Mouse (Mus musculus) CH12.LX (cell line): Measurements from ENCODE around the gene Gls2. TPM values are rescaled to one million over a fixed set of nuclear protein-coding genes. Genes with fewer than 3 reads are reported as not detected.

ENCODE experiments used
- DNase-seq: peaks from one replicate; pipeline ENCODE4 v3.0.0-alpha.2; 2013; ENCODE audit errors: extremely low read depth
- H3K27ac ChIP-seq: 2 replicates; pipeline ENCODE4 v1.5.1; 2012; ENCODE audit warnings: low read depth, mild to moderate bottlenecking, control low read depth, moderate library complexity; ENCODE audit not compliant: insufficient read depth
- H3K27me3 ChIP-seq: replicated peaks from 2 replicates; pipeline ENCODE3; 2012; ENCODE audit warnings: inconsistent platforms
- H3K36me3 ChIP-seq, 2 experiments: replicated peaks in 1 of 2; 2 replicates each; pipeline versions ENCODE3 to v1.6.1; 2012; ENCODE audit warnings: inconsistent platforms in 1 of 2, low read length in 1 of 2, mild to moderate bottlenecking in 1 of 2, mixed read lengths in 1 of 2, moderate library complexity in 1 of 2; ENCODE audit not compliant: control insufficient read depth in 1 of 2, insufficient read depth in 1 of 2
- H3K4me1 ChIP-seq, 2 experiments: 2 replicates each; pipeline ENCODE4 v1.6.1; 2012; ENCODE audit warnings: inconsistent platforms in 1 of 2, moderate library complexity in 1 of 2; ENCODE audit not compliant: insufficient read depth in 2 of 2, control insufficient read depth in 1 of 2
- H3K4me2 ChIP-seq: 2 replicates; pipeline ENCODE4 v1.6.1; 2012; ENCODE audit warnings: low read depth, mild to moderate bottlenecking, control low read depth; ENCODE audit not compliant: poor library complexity, insufficient read depth, severe bottlenecking
- H3K4me3 ChIP-seq, 3 experiments: fragments of 150-350 bp in 1 of 3; sonication (generic) in 1 of 3; replicated peaks in 1 of 3; 2 replicates each; pipeline versions ENCODE3 to v1.5.1; 2011 to 2012; ENCODE audit warnings: low read depth in 2 of 3, low read length in 2 of 3, mild to moderate bottlenecking in 2 of 3, moderate library complexity in 2 of 3, control low read depth in 1 of 3, improper control_type of control experiment in 1 of 3, inconsistent platforms in 1 of 3, mixed read lengths in 1 of 3; ENCODE audit not compliant: poor library complexity in 1 of 3
- H3K79me2 ChIP-seq: replicated peaks from 2 replicates; pipeline ENCODE4 v1.6.1; 2012; ENCODE audit warnings: mild to moderate bottlenecking, moderate library complexity; ENCODE audit not compliant: control insufficient read depth, poor library complexity, insufficient read depth, severe bottlenecking; ENCODE audit errors: extremely low read depth
- H3K9ac ChIP-seq: 2 replicates; pipeline ENCODE4 v1.6.1; 2012; ENCODE audit warnings: low read depth, mild to moderate bottlenecking, control low read depth, moderate library complexity; ENCODE audit not compliant: insufficient read depth
- H3K9me3 ChIP-seq: replicated peaks from 2 replicates; pipeline ENCODE3; 2012; ENCODE audit warnings: low read length, inconsistent platforms, mixed read lengths
- BHLHE40 ChIP-seq: IDR thresholded peaks from 2 replicates; pipeline ENCODE4 v1.6.1; 2011; ENCODE audit warnings: mild to moderate bottlenecking, low read depth, low read length, improper control_type of control experiment
- CHD1 ChIP-seq: IDR thresholded peaks from 2 replicates; pipeline ENCODE4 v1.6.1; 2012; ENCODE audit warnings: low read depth, low read length, improper control_type of control experiment, inconsistent platforms
- CHD2 ChIP-seq: IDR thresholded peaks from 2 replicates; pipeline ENCODE4 v1.6.1; 2011; ENCODE audit warnings: low read length, improper control_type of control experiment
- ETS1 ChIP-seq: conservative IDR thresholded peaks from 2 replicates; pipeline ENCODE4 v1.6.1; 2012; ENCODE audit warnings: low read depth, mild to moderate bottlenecking, inconsistent platforms, low read length, improper control_type of control experiment, moderate library complexity
- IRF4 ChIP-seq: IDR thresholded peaks from 2 replicates; pipeline ENCODE4 v1.6.1; 2014; ENCODE audit warnings: low read depth, mild to moderate bottlenecking, inconsistent platforms, low read length, improper control_type of control experiment
- JUN ChIP-seq: IDR thresholded peaks from 2 replicates; pipeline ENCODE4 v1.6.1; 2011; ENCODE audit warnings: low read depth, mild to moderate bottlenecking, low read length, improper control_type of control experiment, moderate library complexity; ENCODE audit not compliant: insufficient read depth
- KAT2A ChIP-seq: IDR thresholded peaks from 2 replicates; pipeline ENCODE4 v1.6.1; 2012; ENCODE audit warnings: low read length, improper control_type of control experiment, inconsistent platforms; ENCODE audit not compliant: insufficient replicate concordance
- MAZ ChIP-seq: IDR thresholded peaks from 2 replicates; pipeline ENCODE4 v1.6.1; 2012; ENCODE audit warnings: low read depth, mild to moderate bottlenecking, inconsistent platforms, low read length, improper control_type of control experiment, moderate library complexity
- MXI1 ChIP-seq: IDR thresholded peaks from 2 replicates; pipeline ENCODE4 v1.6.1; 2011; ENCODE audit warnings: mild to moderate bottlenecking, low read depth, low read length, improper control_type of control experiment
- NRF1 ChIP-seq: IDR thresholded peaks from 2 replicates; pipeline ENCODE4 v1.6.1; 2014; ENCODE audit warnings: low read depth, mild to moderate bottlenecking, inconsistent platforms, low read length, improper control_type of control experiment, moderate library complexity
- PAX5 ChIP-seq: IDR thresholded peaks from 2 replicates; pipeline ENCODE4 v1.6.1; 2012; ENCODE audit warnings: low read length, inconsistent platforms, mixed read lengths
- POLR2A ChIP-seq: IDR thresholded peaks from 2 replicates; pipeline ENCODE4 v1.6.1; 2011; ENCODE audit warnings: low read depth, mild to moderate bottlenecking, improper control_type of control experiment, low read length
- RCOR1 ChIP-seq: conservative IDR thresholded peaks from 2 replicates; pipeline ENCODE4 v1.6.1; 2012; ENCODE audit warnings: low read depth, mild to moderate bottlenecking, inconsistent platforms, low read length, improper control_type of control experiment
- SMC3 ChIP-seq: IDR thresholded peaks from 2 replicates; pipeline ENCODE4 v1.6.1; 2011; ENCODE audit warnings: low read depth, low read length, improper control_type of control experiment
- TBP ChIP-seq: conservative IDR thresholded peaks from 2 replicates; pipeline ENCODE4 v1.6.1; 2011; ENCODE audit warnings: low read depth, low read length, improper control_type of control experiment
- TCF12 ChIP-seq: IDR thresholded peaks from 2 replicates; pipeline ENCODE4 v1.6.1; 2014; ENCODE audit warnings: low read depth, mild to moderate bottlenecking, inconsistent platforms, low read length, improper control_type of control experiment
- USF1 ChIP-seq: IDR thresholded peaks from 2 replicates; pipeline ENCODE4 v1.6.1; 2014; ENCODE audit warnings: low read depth, mild to moderate bottlenecking, inconsistent platforms, low read length, improper control_type of control experiment
- USF2 ChIP-seq: conservative IDR thresholded peaks from 2 replicates; pipeline ENCODE4 v1.6.1; 2011; ENCODE audit warnings: low read depth, low read length, improper control_type of control experiment
- ZC3H11A ChIP-seq: IDR thresholded peaks from 2 replicates; pipeline ENCODE4 v1.6.1; 2012; ENCODE audit warnings: low read depth, mild to moderate bottlenecking, inconsistent platforms, low read length, improper control_type of control experiment
- ZKSCAN1 ChIP-seq: IDR thresholded peaks from 2 replicates; pipeline ENCODE4 v1.6.1; 2012; ENCODE audit warnings: low read depth, inconsistent platforms, low read length, improper control_type of control experiment, borderline replicate concordance
- ZMIZ1 ChIP-seq: IDR thresholded peaks from 2 replicates; pipeline ENCODE4 v1.6.1; 2012; ENCODE audit warnings: low read depth, mild to moderate bottlenecking, inconsistent platforms, low read length, improper control_type of control experiment
- dilution Hi-C: fragments of 300-500 bp; cut with MboI; formaldehyde crosslinking; loops from 2 replicates; pipeline ENCODE4 v1.14.3; 2020; ENCODE audit warnings: low sequenced_read_pairs; ENCODE audit not compliant: extremely low pct_unique_long_range_greater_than_20kb, extremely low pct_ligation_motif_present
- in situ Hi-C: fragments of 300-500 bp; cut with MboI; formaldehyde crosslinking; loops from 3 replicates; pipeline ENCODE4 v1.14.3; 2019; ENCODE audit warnings: low sequenced_read_pairs, low pct_ligation_motif_present, low pct_unique_long_range_greater_than_20kb, mixed read lengths
- polyA plus RNA-seq: library from polyadenylated mRNA; unstranded; fragments of >175 nt; gene quantifications from 2 replicates; pipeline ENCODE4 v1.2.1, GENCODE M21; 2012; ENCODE audit warnings: low read depth; ENCODE audit not compliant: insufficient read length
- total RNA-seq, 2 experiments: library from RNA; depleted of rRNA; stranded (reverse); fragments of 300-350 nt in 1 of 2; fragments of >200 nt in 1 of 2; gene quantifications; 2 replicates each; pipeline ENCODE4 v1.2.3; 2012 to 2014

Gls2 gene
- total and polyA plus RNA-seq, 3 experiments = 0.86 to 2.2 (median 1.9) TPM

DNA sequence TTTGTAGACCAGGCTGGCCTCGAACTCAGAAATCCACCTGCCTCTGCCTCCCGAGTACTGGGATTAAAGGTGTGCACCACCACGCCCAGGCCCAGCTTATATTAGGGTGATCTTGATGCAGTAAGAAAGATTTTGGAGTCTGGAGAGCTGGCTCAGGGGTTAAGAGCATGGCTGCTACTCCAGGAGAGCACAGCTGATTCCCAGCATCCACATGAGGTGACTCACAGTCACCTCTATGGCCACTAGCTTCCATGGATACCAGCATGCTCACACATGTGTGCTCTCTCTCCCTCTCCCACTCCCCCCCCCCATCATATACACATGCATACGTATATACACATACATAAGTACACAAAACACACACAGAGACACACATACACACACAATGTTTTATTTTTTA lies 16.9 kb upstream of the Gls2 start:
- Histone ChIP-seq H3K36me3 (no peaks in the 10 kb centered on the region), H3K9me3 (no peaks in the 10 kb centered on the region), H3K27ac (no peak overlapping the region), H3K4me2 (no peak overlapping the region), H3K4me1 (peaks cover 3 to 23% of the 10 kb centered on the region in 2 experiments; a peak in 3 of 4 replicates), H3K79me2 (peaks cover 7% of the 10 kb centered on the region; the same call in 1 of the 2 replicates), H3K9ac (no peak overlapping the region), H3K27me3 (no peaks in the 10 kb centered on the region), H3K4me3 (no peak overlapping the region)
- no peak for DNase-seq
- dilution Hi-C loops (no loop called here), in situ Hi-C loops (loop anchor here (25.0 kb wide), 1 partner anchor 240 kb away; no protein-coding TSS in a partner anchor)
- TF ChIP-seq PAX5 (no peak), KAT2A (no peak), NRF1 (no peak), USF2 (no peak), BHLHE40 (no peak), TCF12 (no peak), ZKSCAN1 (no peak), RCOR1 (no peak), ETS1 (no peak), TBP (no peak), MXI1 (no peak), SMC3 (no peak)

DNA sequence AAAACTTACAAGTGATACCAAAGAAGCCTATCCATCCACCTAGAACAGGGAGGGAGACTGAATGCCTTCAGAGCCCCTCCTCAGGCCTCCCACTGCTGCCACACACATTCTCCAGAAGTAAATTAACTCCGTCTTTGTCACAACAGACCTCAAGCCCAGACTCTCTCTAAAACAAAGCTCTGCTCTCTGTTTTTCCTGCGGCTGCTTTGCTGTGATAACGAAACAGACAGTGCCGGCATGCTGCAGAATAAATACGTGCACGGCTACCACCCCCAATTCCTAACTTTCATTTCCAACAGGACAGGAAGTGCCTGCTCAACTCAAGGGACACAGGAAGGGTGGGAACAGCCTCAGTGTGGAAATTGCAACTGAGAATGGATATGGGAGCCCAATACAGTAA lies 14.3 kb upstream of the Gls2 start, which contains the start of gene Rbms2:
Rbms2 (minus strand) TSS at position 309 of the 400 bp plus-strand sequence.
- H3K4me2 ChIP-seq = no peak within 1 kb of the TSS
- dilution Hi-C loops = no loop called here
- no peak for TF ChIP-seq POLR2A
- TF ChIP-seq, all 38 proteins: peak for 0
- Histone ChIP-seq H3K79me2 (peaks cover 7% of the 10 kb centered on the region; the same call in 1 of the 2 replicates), H3K27ac (no peak within 1 kb of the TSS), H3K4me1 (peaks cover 2 to 10% of the 10 kb centered on the region in 2 experiments; a peak in 2 of 4 replicates), H3K27me3 (no peaks in the 10 kb centered on the region), H3K36me3 (no peaks in the 10 kb centered on the region), H3K9ac (no peak within 1 kb of the TSS), H3K4me3 (no peak within 1 kb of the TSS), H3K9me3 (no peaks in the 10 kb centered on the region)
- in situ Hi-C loops = loop anchor here (25.0 kb wide), 1 partner anchor 243 kb away; no protein-coding TSS in a partner anchor
- no peak for DNase-seq

DNA sequence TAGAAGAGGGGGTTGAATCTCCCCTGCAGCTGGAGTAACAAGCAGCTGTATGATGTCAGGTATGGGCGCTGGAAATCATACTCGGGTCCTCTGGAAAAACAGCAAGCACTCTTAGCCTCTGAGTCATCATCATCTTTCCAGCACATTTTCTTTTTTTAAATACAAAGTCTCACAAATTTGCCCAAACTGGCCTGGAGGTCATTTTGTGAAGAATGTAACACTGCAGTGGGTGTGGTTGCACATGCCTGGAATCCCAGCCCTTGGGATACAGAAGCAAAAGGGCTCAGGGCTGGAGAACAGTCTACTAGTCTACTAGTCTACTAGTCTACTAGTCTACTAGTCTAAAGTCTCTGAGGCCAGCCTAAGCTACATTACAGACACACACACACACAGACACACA lies 10.0 kb upstream of the Gls2 start:
- H3K27ac ChIP-seq = no peak overlapping the region
- no peaks in the 10 kb centered on the region for H3K27me3 ChIP-seq
- H3K9me3 ChIP-seq = no peaks in the 10 kb centered on the region
- H3K4me1 ChIP-seq = peaks cover 4 to 11% of the 10 kb centered on the region in 2 experiments; a peak in 2 of 4 replicates
- dilution Hi-C loops (no loop called here), in situ Hi-C loops (loop anchor here (25.0 kb wide), 1 partner anchor 247 kb away; no protein-coding TSS in a partner anchor)
- H3K36me3 ChIP-seq = no peaks in the 10 kb centered on the region
- no peak overlapping the region for H3K9ac ChIP-seq
- no peaks in the 10 kb centered on the region for H3K79me2 ChIP-seq
- no peak overlapping the region for H3K4me2 ChIP-seq
- TF ChIP-seq ZC3H11A (no peak), USF1 (no peak), BHLHE40 (no peak), RCOR1 (no peak), MAZ (no peak), JUN (no peak), MXI1 (no peak), ZMIZ1 (no peak), IRF4 (no peak), ETS1 (no peak), CHD2 (no peak), USF2 (no peak), CHD1 (no peak)
- no peak overlapping the region for H3K4me3 ChIP-seq
- no peak for DNase-seq
